Mouse (Mus musculus) ES-E14 (cell line): ENCODE data around the gene Ell.

Experiments
- CHD2 ChIP-seq: IDR thresholded peaks from 2 replicates; pipeline ENCODE4 v1.6.1; 2014; ENCODE audit warnings: mild to moderate bottlenecking, low read depth, low read length, inconsistent platforms
- HCFC1 ChIP-seq: IDR thresholded peaks from 2 replicates; pipeline ENCODE4 v1.6.1; 2012; ENCODE audit warnings: low read length, inconsistent platforms, borderline replicate concordance; ENCODE audit not compliant: insufficient read depth
- MAFK ChIP-seq: IDR thresholded peaks from 2 replicates; pipeline ENCODE4 v1.6.1; 2014; ENCODE audit warnings: mild to moderate bottlenecking, low read depth, low read length, inconsistent platforms; ENCODE audit not compliant: insufficient read depth
- ZNF384 ChIP-seq: IDR thresholded peaks from 2 replicates; pipeline ENCODE4 v1.6.1; 2012; ENCODE audit warnings: low read depth, low read length, inconsistent platforms

- TF ChIP-seq ZNF384 (no peak), CHD2 (no peak), HCFC1 (no peak), MAFK (no peak)
These were observed 54.8 kb downstream of the Ell start, which contains the start of gene Isyna1 for GRCm38 (mm10) chr8:70593961-70594609.
